Mouse (Mus musculus) limb, embryonic 12.5 days (tissue): Measurements from ENCODE around the gene Igsf1. TPM values are rescaled to one million over a fixed set of nuclear protein-coding genes. Genes with fewer than 3 reads are reported as not detected.

Source experiments
- ATAC-seq: fragments of 200-750 bp; cut with Nextera tagmentation; 2 replicates; pipeline ENCODE4 v1.8.0; 2017; ENCODE audit warnings: low read depth, moderate TSS enrichment; ENCODE audit not compliant: insufficient number of reproducible peaks, insufficient read depth, low FRiP score, low TSS enrichment
- H3K27ac ChIP-seq: fragments of 300-500 bp; sonication (generic); 2 replicates; pipeline ENCODE4 v1.5.1; 2016; ENCODE audit warnings: mild to moderate bottlenecking, moderate library complexity
- H3K27me3 ChIP-seq: fragments of 300-500 bp; sonication (generic); 2 replicates; pipeline ENCODE4 v1.6.1; 2016; ENCODE audit warnings: mild to moderate bottlenecking, moderate library complexity
- H3K36me3 ChIP-seq: fragments of 300-500 bp; sonication (generic); 2 replicates; pipeline ENCODE4 v1.6.1; 2016; ENCODE audit warnings: mild to moderate bottlenecking, moderate library complexity
- H3K4me1 ChIP-seq: fragments of 300-500 bp; sonication (generic); replicated peaks from 2 replicates; pipeline ENCODE4 v1.6.1; 2016
- H3K4me2 ChIP-seq: fragments of 300-500 bp; sonication (generic); 2 replicates; pipeline ENCODE4 v1.6.1; 2016; ENCODE audit warnings: mild to moderate bottlenecking, moderate library complexity
- H3K4me3 ChIP-seq: fragments of 300-500 bp; sonication (generic); replicated peaks from 2 replicates; pipeline ENCODE4 v1.5.1; 2016; ENCODE audit warnings: mild to moderate bottlenecking
- H3K9ac ChIP-seq: fragments of 300-500 bp; sonication (generic); replicated peaks from 2 replicates; pipeline ENCODE4 v1.6.1; 2016; ENCODE audit warnings: mild to moderate bottlenecking, moderate library complexity
- H3K9me3 ChIP-seq: fragments of 300-500 bp; sonication (generic); 2 replicates; pipeline ENCODE4 v1.6.1; 2016; ENCODE audit warnings: mild to moderate bottlenecking, moderate library complexity
- WGBS: fragments of 180-500 bp; shearing (Covaris S2); methylation state at CpG from one replicate; pipeline ENCODE4 v1.1.7; 2016; 5-methylcytosine and 5-hydroxymethylcytosine counted together
- polyA plus RNA-seq: library from polyadenylated mRNA; unstranded; fragments of >200 nt; fragmentation: Nextera tagmentation; extraction: Ambion mirVana; gene quantifications from 2 replicates; pipeline ENCODE4 v1.2.1, GENCODE M21; 2016

Gene Igsf1
- 1.3 and 1.9 TPM in 2 replicates for polyA plus RNA-seq

GRCm38 (mm10) chrX:49797213-49798019 lies at the start of gene Igsf1:
TSS of gene Igsf1 (minus strand) at chrX:49797749.
- Histone ChIP-seq H3K4me3 (peak within 1 kb of the TSS; percentile 32), H3K27ac (no peak within 1 kb of the TSS), H3K9ac (no peak within 1 kb of the TSS), H3K4me1 (no peaks in the 10 kb centered on the region), H3K27me3 (no peaks in the 10 kb centered on the region), H3K36me3 (no peaks in the 10 kb centered on the region), H3K9me3 (no peaks in the 10 kb centered on the region), H3K4me2 (peak within 1 kb of the TSS; percentile 59)
- WGBS: 18% methylated on average over 27 of the region's 28 CpGs
- peak; percentile 87 for ATAC-seq

- no peaks in the 10 kb centered on the region for H3K4me1 ChIP-seq
- no peak overlapping the region for H3K27ac ChIP-seq
- ATAC-seq: no peak
- no peaks in the 10 kb centered on the region for H3K27me3 ChIP-seq
- no peak overlapping the region for H3K4me2 ChIP-seq
- no peak overlapping the region for H3K9ac ChIP-seq
- no peaks in the 10 kb centered on the region for H3K9me3 ChIP-seq
- H3K4me3 ChIP-seq: no peak overlapping the region
- 29% methylated on average over 2 of the region's 2 CpGs for WGBS
- no peaks in the 10 kb centered on the region for H3K36me3 ChIP-seq
Measured at GRCm38 (mm10) chrX:49770828-49771227, 26.7 kb downstream of the Igsf1 start.

DNA sequence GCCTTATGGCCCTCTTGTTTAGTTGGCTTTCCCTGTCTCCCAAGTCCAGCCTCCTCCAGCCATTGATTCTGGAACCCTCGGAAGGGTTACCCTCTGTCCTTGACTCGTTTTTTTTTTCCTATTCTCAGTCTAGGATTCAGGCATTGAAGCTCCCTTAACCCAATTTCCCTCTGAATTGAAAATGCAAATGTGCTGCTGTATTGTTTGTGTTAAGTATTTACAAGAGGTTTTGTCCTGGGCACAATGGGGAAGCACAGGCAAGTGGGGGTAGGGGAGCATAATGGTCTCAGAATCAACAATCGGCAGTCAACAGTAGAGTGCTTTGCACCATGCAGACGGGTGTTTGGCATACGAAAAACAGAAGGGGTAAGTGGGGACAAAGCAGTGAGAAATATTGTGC lies 52.4 kb downstream of the Igsf1 start:
- Histone ChIP-seq H3K4me1 (no peaks in the 10 kb centered on the region), H3K4me2 (no peak overlapping the region), H3K27ac (no peak overlapping the region), H3K4me3 (no peak overlapping the region), H3K9me3 (no peaks in the 10 kb centered on the region), H3K36me3 (no peaks in the 10 kb centered on the region), H3K27me3 (no peaks in the 10 kb centered on the region), H3K9ac (no peak overlapping the region)
- 60% methylated on average over 5 of the region's 5 CpGs for WGBS
- ATAC-seq: no peak

DNA sequence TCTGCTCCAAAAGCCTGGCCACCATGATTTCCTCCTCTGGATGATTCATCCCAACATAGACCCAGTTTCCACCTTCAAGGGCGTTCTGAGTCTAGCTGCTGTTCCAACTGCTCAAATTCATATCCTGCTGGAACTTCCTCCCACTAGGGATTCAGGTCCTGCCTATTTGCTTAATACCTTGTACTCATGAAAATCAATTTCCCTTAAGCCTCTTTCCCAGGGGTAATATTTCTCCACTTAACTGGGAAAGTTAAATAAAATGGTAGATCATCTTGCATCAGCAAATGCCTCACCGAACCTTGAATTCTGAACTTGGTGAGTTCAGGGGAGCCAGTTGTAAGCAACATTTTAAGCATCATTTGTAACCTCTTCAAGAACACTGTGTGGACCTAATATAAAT lies 62.6 kb downstream of the Igsf1 start, which contains the start of gene Olfr1321:
TSS of gene Olfr1321 (minus strand) at position 101 of the 400 bp plus-strand sequence.
- no peaks in the 10 kb centered on the region for H3K27me3 ChIP-seq
- WGBS: 71% methylated on average over 2 of the region's 2 CpGs
- no peak for ATAC-seq
- no peaks in the 10 kb centered on the region for H3K4me1 ChIP-seq
- no peak within 1 kb of the TSS for H3K4me2 ChIP-seq
- H3K27ac ChIP-seq: no peak within 1 kb of the TSS
- H3K4me3 ChIP-seq: no peak within 1 kb of the TSS
- H3K9ac ChIP-seq: no peak within 1 kb of the TSS
- H3K36me3 ChIP-seq: no peaks in the 10 kb centered on the region
- no peaks in the 10 kb centered on the region for H3K9me3 ChIP-seq

Other genes with a start within 250 kb of the Igsf1 start
- gene Olfr1320, start 125.4 kb downstream of the Igsf1 start, polyA plus RNA-seq: not detected in 2 replicates
- gene Olfr1321, start 62.7 kb downstream of the Igsf1 start, polyA plus RNA-seq: not detected in 2 replicates
- not detected in 2 replicates for gene Olfr1322, start 93.7 kb upstream of the Igsf1 start, polyA plus RNA-seq
- gene Olfr1323, start 221.6 kb upstream of the Igsf1 start, polyA plus RNA-seq: not detected in 2 replicates